Mouse (Mus musculus) kidney, embryonic 16.5 days (tissue): ENCODE results near the gene Serinc4. TPM values are rescaled to one million over a fixed set of nuclear protein-coding genes. Genes with fewer than 3 reads are reported as not detected.

Source experiments
- ATAC-seq: fragments of 200-750 bp; cut with Nextera tagmentation; 2 replicates; pipeline ENCODE4 v1.8.0; 2017; ENCODE audit warnings: moderate TSS enrichment; ENCODE audit not compliant: low FRiP score, low TSS enrichment
- H3K27ac ChIP-seq: fragments of 300-500 bp; sonication (generic); 2 replicates; pipeline ENCODE4 v1.5.1; 2014; ENCODE audit warnings: low read length
- H3K27me3 ChIP-seq: fragments of 300-500 bp; sonication (generic); 2 replicates; pipeline ENCODE4 v1.6.1; 2014; ENCODE audit warnings: low read length, control low read depth, mixed read lengths; ENCODE audit not compliant: insufficient read depth
- H3K36me3 ChIP-seq: fragments of 300-500 bp; sonication (generic); 2 replicates; pipeline ENCODE4 v1.6.1; 2014; ENCODE audit warnings: low read length, control low read depth, mixed read lengths; ENCODE audit not compliant: insufficient read depth
- H3K4me1 ChIP-seq: fragments of 300-500 bp; sonication (generic); 2 replicates; pipeline ENCODE4 v1.6.1; 2014; ENCODE audit warnings: low read length, control low read depth, mixed read lengths; ENCODE audit not compliant: insufficient read depth
- H3K4me2 ChIP-seq: fragments of 300-500 bp; sonication (generic); replicated peaks from 2 replicates; pipeline ENCODE4 v1.6.1; 2014; ENCODE audit warnings: low read depth, low read length
- H3K4me3 ChIP-seq: fragments of 300-500 bp; sonication (generic); 2 replicates; pipeline ENCODE4 v1.5.1; 2014; ENCODE audit warnings: mild to moderate bottlenecking, low read length
- H3K9ac ChIP-seq: fragments of 300-500 bp; sonication (generic); replicated peaks from 2 replicates; pipeline ENCODE4 v1.6.1; 2014; ENCODE audit warnings: low read length
- H3K9me3 ChIP-seq: fragments of 300-500 bp; sonication (generic); 2 replicates; pipeline ENCODE4 v1.6.1; 2016; ENCODE audit warnings: low read length, control low read depth
- WGBS: fragments of 180-500 bp; shearing (Covaris S2); extraction: QIAGEN DNeasy Blood & Tissue Kit; methylation state at CpG from one replicate; pipeline ENCODE4 v1.1.7; 2014; 5-methylcytosine and 5-hydroxymethylcytosine counted together
- polyA plus RNA-seq: library from polyadenylated mRNA; unstranded; fragments of >200 nt; fragmentation: Nextera tagmentation; extraction: Ambion mirVana; gene quantifications from 2 replicates; pipeline ENCODE4 v1.2.1, GENCODE M21; 2015

The Serinc4 gene
- polyA plus RNA-seq, 1 experiment from 2014 or later: 0.09 TPM

DNA sequence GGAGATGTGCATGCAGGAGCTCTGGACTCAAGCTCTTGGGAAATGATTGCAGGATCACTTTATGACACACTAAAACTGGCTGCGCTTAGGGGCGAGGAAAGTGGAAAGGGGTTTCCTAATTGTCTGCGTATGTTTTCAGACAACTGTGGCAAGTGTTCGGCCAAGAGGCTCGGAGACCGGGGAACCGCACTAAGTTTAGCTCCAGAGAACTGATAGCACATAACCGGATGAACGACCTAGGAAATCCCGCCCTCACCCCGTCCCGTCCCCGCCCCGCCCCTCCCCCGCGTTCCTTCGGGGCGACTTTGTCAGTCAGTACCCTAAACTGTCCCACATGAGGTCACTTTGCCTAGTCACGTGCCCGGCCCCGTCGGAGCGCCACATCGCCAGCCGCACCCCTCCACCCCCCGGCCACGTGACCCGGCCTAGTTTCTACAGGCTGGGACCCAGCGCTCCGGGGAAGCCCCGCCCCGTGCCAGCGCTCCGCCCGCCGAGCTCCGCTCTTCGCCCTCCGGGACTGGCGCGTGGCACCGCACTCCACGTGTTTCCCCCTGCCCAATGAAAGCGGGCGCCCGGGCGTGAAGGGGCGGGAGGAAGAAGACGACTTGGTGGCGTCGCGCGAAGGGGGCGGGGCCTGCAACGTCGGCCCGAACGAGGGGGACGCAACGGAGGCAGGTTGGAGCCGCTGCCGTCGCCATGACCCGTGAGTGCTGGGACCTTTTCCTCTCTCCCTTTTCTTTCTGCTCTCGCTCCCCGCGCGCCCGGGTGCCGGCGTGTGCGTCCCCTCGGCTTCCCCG lies 7.6 kb downstream of the Serinc4 start, which contains the start of gene Serf2:
Gene Serf2, plus strand, starts transcription at position 457 of the 797 bp plus-strand sequence.
- WGBS: under 1% methylated on average over 70 of the region's 74 CpGs
- Histone ChIP-seq H3K9ac (peak within 1 kb of the TSS; percentile 97), H3K36me3 (peaks cover 27% of the 10 kb centered on the region), H3K4me2 (peak within 1 kb of the TSS; percentile 77), H3K27ac (peak within 1 kb of the TSS; percentile 91), H3K27me3 (no peaks in the 10 kb centered on the region), H3K9me3 (no peaks in the 10 kb centered on the region), H3K4me1 (peaks cover 21% of the 10 kb centered on the region), H3K4me3 (peak within 1 kb of the TSS; percentile 97)
- ATAC-seq: peak; percentile 98

- 15% methylated on average over 9 of the region's 9 CpGs for WGBS
- no peak for ATAC-seq
- Histone ChIP-seq H3K4me2 (peak overlapping the region; percentile 61), H3K4me1 (peaks cover 23% of the 10 kb centered on the region), H3K27ac (peak overlapping the region; percentile 91), H3K9ac (peak overlapping the region; percentile 62), H3K4me3 (peak overlapping the region; percentile 97), H3K27me3 (no peaks in the 10 kb centered on the region), H3K9me3 (no peaks in the 10 kb centered on the region), H3K36me3 (peaks cover 20% of the 10 kb centered on the region; the same call in 1 of the 2 replicates)
These were observed 8.4 kb downstream of the Serinc4 start for GRCm38 (mm10) chr2:121448136-121448535.

- WGBS: 86% methylated on average over 3 of the region's 3 CpGs
- no peak for ATAC-seq
These were observed 9.6 kb downstream of the Serinc4 start for GRCm38 (mm10) chr2:121447006-121447405.

DNA sequence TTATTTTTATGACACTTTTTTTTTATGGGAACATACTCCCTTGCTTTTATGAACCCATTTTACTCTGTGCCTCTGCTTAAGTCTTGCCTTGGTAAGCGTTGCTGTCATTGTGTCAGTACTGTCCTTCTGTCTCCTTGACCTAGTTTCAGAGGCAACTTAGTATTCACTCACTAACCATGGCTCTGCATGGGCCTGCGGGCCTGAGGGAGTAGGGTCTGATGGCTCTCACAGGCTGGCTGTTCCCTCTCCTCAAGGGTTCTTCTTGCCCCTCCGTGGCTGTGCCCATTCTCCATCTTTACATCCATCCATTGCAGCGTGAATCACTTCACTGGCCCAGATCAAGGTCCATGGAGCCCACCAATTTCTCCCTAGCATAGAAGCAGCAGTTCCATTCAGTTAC lies 10.1 kb downstream of the Serinc4 start:
- Histone ChIP-seq H3K4me3 (no peak overlapping the region), H3K9ac (no peak overlapping the region), H3K27ac (no peak overlapping the region), H3K36me3 (peaks cover 7% of the 10 kb centered on the region; the same call in 1 of the 2 replicates), H3K4me2 (no peak overlapping the region), H3K27me3 (no peaks in the 10 kb centered on the region), H3K4me1 (peaks cover 28% of the 10 kb centered on the region), H3K9me3 (no peaks in the 10 kb centered on the region)
- WGBS: 75% methylated on average over 4 of the region's 4 CpGs
- no peak for ATAC-seq

More at GRCm38 (mm10) chr2:121447006-121447405, 9.6 kb downstream of the Serinc4 start:
- H3K4me1 ChIP-seq: peaks cover 26% of the 10 kb centered on the region
- no peak overlapping the region for H3K4me3 ChIP-seq
- H3K4me2 ChIP-seq: no peak overlapping the region
- peaks cover 9% of the 10 kb centered on the region; the same call in 1 of the 2 replicates for H3K36me3 ChIP-seq
- no peaks in the 10 kb centered on the region for H3K27me3 ChIP-seq
- no peak overlapping the region for H3K27ac ChIP-seq
- H3K9ac ChIP-seq: no peak overlapping the region
- no peaks in the 10 kb centered on the region for H3K9me3 ChIP-seq

DNA sequence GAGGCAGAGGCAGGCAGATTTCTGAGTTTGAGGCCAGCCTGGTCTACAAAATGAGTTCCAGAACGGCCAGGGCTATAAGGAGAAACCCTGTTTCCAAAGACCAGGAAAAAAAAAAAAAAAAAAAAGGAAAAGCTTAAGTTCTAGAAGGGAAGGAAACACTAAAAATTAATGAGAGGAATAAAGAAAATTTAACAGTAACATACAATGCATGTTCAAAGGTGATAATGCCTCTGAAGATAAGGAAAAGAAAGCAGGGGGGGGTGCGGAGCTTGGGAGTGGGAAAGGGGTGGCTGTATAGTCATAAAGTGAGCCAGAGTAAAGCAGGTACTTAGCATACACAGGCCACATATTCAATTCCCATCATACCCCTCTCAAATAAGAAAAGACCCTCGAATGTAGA lies 11.5 kb downstream of the Serinc4 start:
- Histone ChIP-seq H3K9ac (no peak overlapping the region), H3K36me3 (no peaks in the 10 kb centered on the region), H3K27me3 (no peaks in the 10 kb centered on the region), H3K4me2 (no peak overlapping the region), H3K9me3 (no peaks in the 10 kb centered on the region), H3K4me3 (no peak overlapping the region), H3K4me1 (peaks cover 16% of the 10 kb centered on the region), H3K27ac (no peak overlapping the region)
- 81% methylated on average over 3 of the region's 3 CpGs for WGBS
- ATAC-seq: no peak

GRCm38 (mm10) chr2:121444178-121444577 lies 12.4 kb downstream of the Serinc4 start, which contains the start of gene Ell3:
Gene Ell3, minus strand, starts transcription at chr2:121444278.
- no peak within 1 kb of the TSS for H3K9ac ChIP-seq
- WGBS: 89% methylated on average over 1 of the region's 1 CpGs
- peaks cover 4% of the 10 kb centered on the region for H3K36me3 ChIP-seq
- ATAC-seq: no peak
- peak within 1 kb of the TSS; percentile 46 for H3K4me3 ChIP-seq
- H3K27me3 ChIP-seq: no peaks in the 10 kb centered on the region
- peaks cover 16% of the 10 kb centered on the region for H3K4me1 ChIP-seq
- H3K9me3 ChIP-seq: no peaks in the 10 kb centered on the region
- no peak within 1 kb of the TSS for H3K27ac ChIP-seq
- H3K4me2 ChIP-seq: peak within 1 kb of the TSS; percentile 60

- Histone ChIP-seq H3K4me2 (peak overlapping the region; percentile 60), H3K27me3 (no peaks in the 10 kb centered on the region), H3K4me3 (peak overlapping the region; percentile 46), H3K9ac (peak overlapping the region; percentile 63), H3K9me3 (no peaks in the 10 kb centered on the region), H3K36me3 (peaks cover 10% of the 10 kb centered on the region), H3K4me1 (peaks cover 15% of the 10 kb centered on the region), H3K27ac (no peak overlapping the region)
- no peak for ATAC-seq
- WGBS: 3% methylated on average over 8 of the region's 8 CpGs
These were observed 13.6 kb downstream of the Serinc4 start for GRCm38 (mm10) chr2:121443068-121443349.

DNA sequence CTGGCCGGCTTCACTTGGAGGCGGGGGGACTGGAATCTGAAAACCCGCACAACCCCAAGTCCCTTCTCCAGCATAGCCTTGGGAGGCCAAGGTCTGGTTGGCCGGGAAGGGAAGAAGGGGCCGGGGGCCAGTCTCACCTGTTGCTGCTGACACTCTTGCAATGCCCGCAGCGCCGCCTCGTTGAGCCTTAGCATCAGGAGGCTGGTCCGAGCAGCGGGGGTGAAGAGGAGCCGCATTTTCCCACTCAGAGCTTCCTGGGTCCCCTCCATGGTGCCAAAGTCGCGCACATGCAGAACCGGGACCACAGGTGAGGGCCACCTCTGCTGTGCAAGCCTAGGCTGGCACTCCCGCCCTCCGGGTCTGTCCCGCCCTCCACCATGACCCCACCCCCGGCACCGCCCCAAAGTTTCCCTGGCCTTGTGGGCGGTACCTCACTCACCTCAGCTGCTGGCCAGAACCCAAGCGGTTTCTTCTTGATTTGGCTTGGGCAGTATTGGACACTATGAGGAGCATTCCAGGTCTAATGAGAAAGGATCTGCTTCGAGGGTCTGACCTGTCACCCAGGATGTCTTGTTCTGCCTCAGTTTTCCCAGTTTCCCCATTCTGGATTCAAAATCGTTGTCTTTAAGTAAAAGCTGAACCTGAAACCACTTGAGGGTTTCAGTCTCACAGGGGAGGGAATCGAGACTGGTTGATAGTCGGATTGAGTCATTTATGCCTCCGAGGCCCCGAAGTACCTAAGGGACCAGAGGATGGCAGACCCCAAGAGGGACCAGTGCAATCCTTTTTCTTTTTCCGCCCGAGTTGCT lies 14.1 kb downstream of the Serinc4 start:
- Histone ChIP-seq H3K27me3 (no peaks in the 10 kb centered on the region), H3K4me2 (peak overlapping the region; percentile 60), H3K27ac (no peak overlapping the region), H3K9me3 (no peaks in the 10 kb centered on the region), H3K4me1 (peaks cover 12% of the 10 kb centered on the region), H3K9ac (peak overlapping the region; percentile 63), H3K4me3 (peak overlapping the region; percentile 46), H3K36me3 (peaks cover 16% of the 10 kb centered on the region)
- ATAC-seq: peak; percentile 88
- 1% methylated on average over 30 of the region's 30 CpGs for WGBS

- peak overlapping the region; percentile 46 for H3K4me3 ChIP-seq
- ATAC-seq: peak; percentile 24; the same call in 1 of the 2 replicates
- no peaks in the 10 kb centered on the region for H3K27me3 ChIP-seq
- peaks cover 16% of the 10 kb centered on the region for H3K36me3 ChIP-seq
- H3K4me1 ChIP-seq: peaks cover 12% of the 10 kb centered on the region
- H3K4me2 ChIP-seq: peak overlapping the region; percentile 60
- H3K9ac ChIP-seq: peak overlapping the region; percentile 63
- WGBS: 1% methylated on average over 11 of the region's 11 CpGs
- no peak overlapping the region for H3K27ac ChIP-seq
- H3K9me3 ChIP-seq: no peaks in the 10 kb centered on the region
These were observed 14.8 kb downstream of the Serinc4 start for GRCm38 (mm10) chr2:121441800-121442199.
